Mouse (Mus musculus) CD4-positive, CD25-positive, alpha-beta regulatory T cell (primary cell): ENCODE data around the gene Hps3. TPM values are rescaled to one million over a fixed set of nuclear protein-coding genes. Genes with fewer than 3 reads are reported as not detected.

Experiments used
- polyA plus RNA-seq: library from polyadenylated mRNA; unstranded; fragments of 100-300 nt; shearing (Covaris generic); gene quantifications from one replicate; pipeline ENCODE4 v1.2.1, GENCODE M21; 2017

The Hps3 gene
- 47.3 TPM for polyA plus RNA-seq

DNA sequence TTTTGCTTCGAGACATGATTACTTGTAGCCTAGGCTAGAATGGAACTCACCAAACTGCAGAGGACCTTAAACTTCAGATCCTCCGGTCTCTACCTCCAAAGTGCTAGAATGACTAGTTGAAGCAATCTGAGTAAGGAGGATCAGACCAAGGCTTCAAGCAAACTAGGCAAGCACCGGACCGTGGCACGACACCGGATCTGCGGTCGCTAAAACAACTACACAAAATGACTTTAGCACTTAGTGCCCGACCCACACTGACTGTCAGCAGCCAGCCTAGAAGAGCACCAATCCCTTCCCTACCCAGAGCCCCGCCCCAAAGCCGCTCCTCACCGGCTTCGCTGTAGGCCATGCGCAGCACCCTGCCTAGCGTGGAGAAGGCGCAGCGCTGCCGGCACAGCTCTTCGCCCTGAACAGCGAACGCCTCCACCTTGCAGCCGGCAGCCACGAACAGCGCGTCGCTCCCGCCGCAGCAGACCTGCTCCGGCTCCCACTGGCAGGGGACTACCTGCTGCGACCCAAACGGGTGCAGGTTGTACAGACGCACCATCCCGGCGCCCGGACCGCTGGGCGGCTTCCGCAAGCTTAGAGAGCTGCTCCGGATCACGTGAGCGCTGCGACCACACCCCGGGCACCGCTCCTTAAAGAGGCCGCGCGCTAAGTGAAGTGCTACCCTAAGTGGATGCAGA lies at the start of gene Hps3:
Hps3 (minus strand) TSS at position 597 of the 686 bp plus-strand sequence.

DNA sequence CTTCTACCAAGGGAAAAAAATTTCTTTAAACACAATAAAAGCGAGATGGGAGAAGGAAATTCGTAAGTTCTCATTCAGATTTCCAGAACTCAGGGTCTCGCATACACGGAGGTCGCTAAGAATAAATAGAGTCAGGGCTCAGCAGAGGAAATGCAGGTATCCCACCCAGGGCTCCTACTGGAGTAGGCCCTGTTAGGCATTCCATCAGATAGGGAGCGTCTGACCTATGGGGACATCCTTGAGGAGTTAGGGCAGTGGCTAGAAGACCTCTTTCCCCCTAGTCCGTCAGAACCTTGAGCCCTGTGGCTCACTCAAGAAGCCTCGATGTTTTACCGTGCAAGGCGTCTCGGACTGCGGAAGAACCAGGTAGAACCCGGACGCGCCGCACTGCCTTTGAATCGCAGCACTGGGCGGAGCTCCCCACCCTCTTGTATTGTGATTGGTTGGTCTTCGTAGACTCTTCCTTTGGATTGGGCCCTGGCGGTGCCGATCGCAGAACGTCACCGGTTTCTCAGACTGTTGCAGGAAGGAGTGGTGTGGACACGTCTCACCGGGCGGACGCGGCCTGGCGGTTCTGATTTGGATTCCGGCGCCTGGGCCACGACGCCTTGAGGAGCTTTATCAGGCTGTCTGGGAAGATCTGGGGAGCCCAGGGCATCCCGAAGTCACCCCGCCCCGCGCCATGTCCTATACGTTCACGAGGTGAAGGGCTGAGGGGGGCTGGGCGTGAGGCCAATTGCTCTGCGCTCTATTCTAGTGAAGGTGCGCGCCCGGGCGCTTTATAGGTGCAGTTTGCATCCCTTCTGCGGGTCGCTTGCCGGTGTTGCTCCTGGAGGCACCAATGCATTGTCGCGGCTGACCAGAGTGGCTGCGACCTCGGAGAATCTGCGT lies 22.4 kb upstream of the Hps3 start, which contains the start of gene Hltf:
Hltf (plus strand) TSS at position 506 of the 891 bp plus-strand sequence.

DNA sequence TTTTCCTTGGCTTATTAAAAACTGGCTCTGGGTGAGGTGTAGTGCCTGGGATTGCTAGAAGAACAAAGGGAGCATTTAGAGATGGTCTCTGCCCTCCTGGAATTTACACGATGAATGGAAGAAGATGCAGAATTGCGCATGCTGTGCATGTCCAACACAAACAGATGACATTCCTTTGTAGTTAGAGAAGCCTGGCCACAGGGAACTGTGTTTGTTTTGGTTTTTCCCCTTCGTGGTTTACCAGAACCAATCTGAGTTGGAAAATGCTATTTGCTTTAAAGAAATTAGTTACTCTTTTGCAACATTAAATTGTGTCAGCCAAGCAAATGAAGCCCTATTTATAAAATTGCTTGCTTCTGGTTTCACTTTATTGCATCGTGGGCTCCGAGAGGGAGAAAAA lies 78.2 kb downstream of the Hps3 start, which contains the start of gene Cp:
Cp (plus strand) TSS at position 170 of the 400 bp plus-strand sequence.

Other genes with a start within 250 kb of the Hps3 start
- gene Cp, start 78.3 kb downstream of the Hps3 start, polyA plus RNA-seq: 0.77 TPM
- gene Hltf, start 22.5 kb upstream of the Hps3 start, polyA plus RNA-seq: 59.1 TPM
- 54.3 TPM for gene Gyg, start 120.0 kb upstream of the Hps3 start, polyA plus RNA-seq
- 0.68 TPM for gene Cpa3, start 206.9 kb upstream of the Hps3 start, polyA plus RNA-seq
- not detected for gene Cpb1, start 240.4 kb upstream of the Hps3 start, polyA plus RNA-seq